Mouse (Mus musculus) ES-Bruce4 (cell line): ENCODE measurements around the gene Hsd17b14. TPM values are rescaled to one million over a fixed set of nuclear protein-coding genes. Genes with fewer than 3 reads are reported as not detected.

Experiments used
- H3K27ac ChIP-seq: 2 replicates; pipeline ENCODE4 v1.5.1; 2012; ENCODE audit warnings: low read length, inconsistent platforms; ENCODE audit not compliant: insufficient read depth
- H3K27me3 ChIP-seq: 2 replicates; pipeline ENCODE4 v1.6.1; 2012; ENCODE audit warnings: mild to moderate bottlenecking, low read length, inconsistent platforms; ENCODE audit not compliant: control insufficient read depth, poor library complexity, insufficient read depth, severe bottlenecking
- H3K36me3 ChIP-seq: 2 replicates; pipeline ENCODE4 v1.6.1; 2012; ENCODE audit warnings: inconsistent platforms, mild to moderate bottlenecking, low read length, moderate library complexity; ENCODE audit not compliant: control insufficient read depth, poor library complexity, insufficient read depth, severe bottlenecking
- H3K4me1 ChIP-seq: one replicate; pipeline ENCODE4 v1.8.1; 2011; ENCODE audit warnings: low read length; ENCODE audit not compliant: control insufficient read depth, insufficient read depth
- H3K4me3 ChIP-seq: 2 replicates; pipeline ENCODE4 v1.5.1; 2011; ENCODE audit warnings: low read depth, mild to moderate bottlenecking, low read length
- H3K9ac ChIP-seq: 2 replicates; pipeline ENCODE4 v1.6.1; 2012; ENCODE audit warnings: low read depth, mild to moderate bottlenecking, inconsistent platforms; ENCODE audit not compliant: poor library complexity, severe bottlenecking
- H3K9me3 ChIP-seq: replicated peaks from 2 replicates; pipeline ENCODE4 v1.6.1; 2012; ENCODE audit warnings: mild to moderate bottlenecking, low read length, inconsistent platforms; ENCODE audit not compliant: control insufficient read depth, poor library complexity, insufficient read depth, severe bottlenecking
- CTCF ChIP-seq: IDR thresholded peaks from one replicate; pipeline ENCODE4 v1.8.1; 2011; ENCODE audit warnings: low read depth, low read length
- EP300 ChIP-seq: IDR thresholded peaks from 2 replicates; pipeline ENCODE4 v1.6.1; 2011; ENCODE audit warnings: low read depth, low read length; ENCODE audit not compliant: insufficient read depth
- POLR2A ChIP-seq: IDR thresholded peaks from one replicate; pipeline ENCODE4 v1.8.1; 2011; ENCODE audit warnings: low read length; ENCODE audit not compliant: insufficient read depth
- polyA plus RNA-seq: library from polyadenylated mRNA; stranded (reverse); fragments of >200 nt; gene quantifications from 2 replicates; pipeline ENCODE4 v1.2.4, GENCODE M21; 2011; ENCODE audit warnings: low read depth; ENCODE audit not compliant: missing spikeins, insufficient read depth, insufficient read length

Hsd17b14 gene
- polyA plus RNA-seq = 55.0 and 62.2 TPM in 2 replicates

DNA sequence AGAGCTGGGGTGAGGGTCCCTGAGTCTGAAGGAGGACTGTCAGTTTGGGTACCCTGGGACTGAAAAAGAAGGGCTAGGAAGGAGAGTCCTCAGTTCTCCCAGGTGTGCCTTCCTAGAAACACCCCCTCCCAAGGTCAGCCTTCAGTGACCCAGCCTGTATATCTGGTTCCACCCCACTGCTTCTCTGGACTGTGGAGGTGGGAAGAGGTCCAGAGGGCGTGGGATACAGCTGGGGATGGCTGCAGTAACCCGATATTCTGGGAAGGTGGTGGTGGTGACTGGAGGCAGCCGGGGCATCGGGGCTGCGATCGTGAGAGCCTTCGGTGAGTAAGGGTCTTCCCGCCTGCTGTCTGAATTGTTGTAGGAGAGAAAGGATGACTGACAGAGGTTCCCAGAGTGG, at the start of gene Hsd17b14:
TSS of gene Hsd17b14 (plus strand) at position 150 of the 400 bp plus-strand sequence.
- Histone ChIP-seq H3K27ac (peak within 1 kb of the TSS; percentile 40), H3K4me1 (peaks cover 22% of the 10 kb centered on the region), H3K9ac (peak within 1 kb of the TSS; percentile 24), H3K27me3 (no peaks in the 10 kb centered on the region), H3K9me3 (no peaks in the 10 kb centered on the region), H3K4me3 (peak within 1 kb of the TSS; percentile 24), H3K36me3 (no peaks in the 10 kb centered on the region)
- peak; percentile 89 for TF ChIP-seq EP300
- no peak for TF ChIP-seq CTCF

- no peaks in the 10 kb centered on the region for H3K4me1 ChIP-seq
- TF ChIP-seq POLR2A = no peak
- no peak for TF ChIP-seq CTCF
- TF ChIP-seq EP300 = no peak
- 0 out of 2 replicates have a peak, but pooled peaks cover 2% of the 10 kb centered on the region for H3K36me3 ChIP-seq
These were observed 47.1 kb upstream of the Hsd17b14 start for GRCm38 (mm10) chr7:45507583-45507982.

DNA sequence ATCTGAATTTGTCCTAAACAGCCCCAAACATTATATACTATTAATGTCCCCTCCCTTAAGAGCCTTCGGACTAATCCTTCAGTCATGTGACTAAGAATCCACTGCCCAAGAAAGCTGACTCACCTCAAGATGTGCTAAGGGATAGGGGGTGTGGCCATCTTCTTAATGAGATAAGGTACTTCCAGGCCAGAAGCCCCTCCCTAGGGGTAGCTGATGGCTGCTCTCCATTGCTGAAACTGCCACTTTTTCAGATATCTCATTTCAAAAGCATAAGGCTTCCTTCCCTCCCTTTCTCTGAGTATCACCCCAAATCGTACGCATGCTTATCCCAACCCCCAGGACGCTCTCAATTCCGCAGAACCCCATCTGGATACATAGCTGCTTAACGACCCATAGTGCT, 46.1 kb upstream of the Hsd17b14 start:
- Histone ChIP-seq H3K4me1 (no peaks in the 10 kb centered on the region), H3K9ac (no peak overlapping the region), H3K9me3 (no peaks in the 10 kb centered on the region), H3K27ac (no peak overlapping the region), H3K4me3 (no peak overlapping the region), H3K36me3 (0 out of 2 replicates have a peak, but pooled peaks cover 2% of the 10 kb centered on the region), H3K27me3 (no peaks in the 10 kb centered on the region)
- no peak for TF ChIP-seq EP300
- no peak for TF ChIP-seq CTCF
- TF ChIP-seq POLR2A = no peak

More at GRCm38 (mm10) chr7:45507583-45507982, 47.1 kb upstream of the Hsd17b14 start:
- H3K9ac ChIP-seq = no peak overlapping the region
- no peak overlapping the region for H3K27ac ChIP-seq
- H3K27me3 ChIP-seq = no peaks in the 10 kb centered on the region
- H3K9me3 ChIP-seq = no peaks in the 10 kb centered on the region
- H3K4me3 ChIP-seq = no peak overlapping the region

DNA sequence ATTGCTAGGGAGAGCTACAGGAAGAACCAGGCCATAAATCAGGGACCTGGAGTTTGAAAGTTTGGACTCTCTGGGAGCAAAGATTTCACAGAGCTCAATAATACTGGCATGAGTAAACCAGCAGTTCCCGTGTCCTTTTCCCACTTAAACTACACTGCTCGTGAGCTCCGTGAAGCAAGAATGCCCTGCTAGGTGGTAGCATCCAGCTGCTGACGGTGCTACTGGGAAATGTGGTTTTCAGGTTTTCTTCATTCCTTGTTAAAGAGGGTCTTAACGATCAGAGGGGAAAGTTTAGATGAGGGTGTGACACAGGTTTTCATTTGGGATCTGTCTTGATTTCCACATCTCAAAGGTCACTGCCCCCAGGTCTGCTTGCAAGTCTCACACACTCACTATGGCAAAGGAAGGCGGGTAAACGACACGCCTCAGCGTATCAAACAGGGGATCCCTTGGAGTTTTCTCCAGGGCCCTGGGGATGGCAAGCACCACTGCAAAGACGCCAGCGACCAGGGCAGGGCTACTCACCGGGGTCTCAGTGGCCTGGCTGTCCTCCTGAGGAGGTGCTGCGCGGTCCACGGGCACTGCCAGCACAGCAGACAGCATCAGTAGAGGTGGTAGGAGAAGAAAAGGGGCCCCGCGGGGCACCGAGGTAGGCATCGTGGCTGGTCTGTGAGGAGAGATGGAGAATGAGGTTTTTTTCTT, 45.4 kb upstream of the Hsd17b14 start:
- peak overlapping the region; percentile 96 for H3K4me3 ChIP-seq
- no peak for TF ChIP-seq POLR2A
- TF ChIP-seq EP300 = no peak
- TF ChIP-seq CTCF = no peak
- no peaks in the 10 kb centered on the region for H3K4me1 ChIP-seq
- no peak overlapping the region for H3K27ac ChIP-seq
- no peaks in the 10 kb centered on the region for H3K9me3 ChIP-seq
- peak overlapping the region; percentile 38 for H3K9ac ChIP-seq
- H3K27me3 ChIP-seq = no peaks in the 10 kb centered on the region
- H3K36me3 ChIP-seq = 0 out of 2 replicates have a peak, but pooled peaks cover 2% of the 10 kb centered on the region

GRCm38 (mm10) chr7:45509912-45510787, 44.5 kb upstream of the Hsd17b14 start, which contains the start of gene Nucb1:
Gene Nucb1, minus strand, starts transcription at chr7:45510406.
- Histone ChIP-seq H3K36me3 (0 out of 2 replicates have a peak, but pooled peaks cover 2% of the 10 kb centered on the region), H3K27me3 (no peaks in the 10 kb centered on the region), H3K4me1 (no peaks in the 10 kb centered on the region), H3K9ac (peak within 1 kb of the TSS; percentile 38), H3K4me3 (peak within 1 kb of the TSS; percentile 96), H3K9me3 (no peaks in the 10 kb centered on the region), H3K27ac (peak within 1 kb of the TSS; percentile 91)
- TF ChIP-seq CTCF (no peak), POLR2A (peak; percentile 68)
